Mouse (Mus musculus): ENCODE measurements around the gene Gm20388. TPM values are rescaled to one million over a fixed set of nuclear protein-coding genes. Genes with fewer than 3 reads are reported as not detected.
A peak's percentile ranks its signal among the peaks of the same experiment; 100 is the strongest.

Gene Gm20388
- polyA plus RNA-seq, 1 experiment from 2014 or later = not detected

DNA sequence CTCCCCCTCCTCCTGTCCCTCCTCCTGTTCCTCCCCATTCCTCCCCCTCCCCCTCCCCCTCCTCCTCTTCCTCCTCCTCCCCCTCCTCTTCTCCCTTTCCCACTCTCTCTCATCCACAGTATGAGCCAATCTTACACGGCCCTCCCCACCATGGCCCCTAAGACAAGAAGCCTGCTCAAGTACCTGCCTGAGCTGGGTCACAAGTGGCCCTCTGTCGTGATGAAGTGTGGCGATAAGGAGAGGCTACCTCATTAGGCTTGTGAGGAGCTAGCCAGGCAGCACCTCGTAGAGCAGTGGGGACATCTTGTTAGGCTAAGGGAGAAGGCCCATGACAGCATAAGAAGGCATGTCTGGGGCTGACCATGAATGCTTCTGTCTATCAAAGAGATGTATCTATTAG, 1762.5 kb downstream of the Gm20388 start:
- Histone ChIP-seq H3K4me2 (replicated peaks) (no peak overlapping the region), H3K9ac (no peak overlapping the region), H3K4me1 (peaks cover 17% of the 10 kb centered on the region), H3K9me3 (no peaks in the 10 kb centered on the region), H3K27ac (no peak overlapping the region), H3K36me3 (no peaks in the 10 kb centered on the region), H3K4me3 (no peak overlapping the region), H3K27me3 (no peaks in the 10 kb centered on the region)
- no peak for ATAC-seq (ENCODE audit: insufficient number of reproducible peaks, insufficient read depth, low FRiP score, low TSS enrichment)
- WGBS = 68% methylated on average over 4 of the region's 4 CpGs

GRCm38 (mm10) chr8:121673917-121674316, 1763.3 kb downstream of the Gm20388 start:
- Histone ChIP-seq H3K9me3 (no peaks in the 10 kb centered on the region), H3K4me1 (peaks cover 11% of the 10 kb centered on the region), H3K4me2 (replicated peaks) (no peak overlapping the region), H3K27me3 (no peaks in the 10 kb centered on the region), H3K4me3 (no peak overlapping the region), H3K27ac (no peak overlapping the region), H3K9ac (no peak overlapping the region), H3K36me3 (no peaks in the 10 kb centered on the region)
- ATAC-seq (ENCODE audit: insufficient number of reproducible peaks, insufficient read depth, low FRiP score, low TSS enrichment) = no peak
- WGBS = 76% methylated on average over 5 of the region's 5 CpGs

DNA sequence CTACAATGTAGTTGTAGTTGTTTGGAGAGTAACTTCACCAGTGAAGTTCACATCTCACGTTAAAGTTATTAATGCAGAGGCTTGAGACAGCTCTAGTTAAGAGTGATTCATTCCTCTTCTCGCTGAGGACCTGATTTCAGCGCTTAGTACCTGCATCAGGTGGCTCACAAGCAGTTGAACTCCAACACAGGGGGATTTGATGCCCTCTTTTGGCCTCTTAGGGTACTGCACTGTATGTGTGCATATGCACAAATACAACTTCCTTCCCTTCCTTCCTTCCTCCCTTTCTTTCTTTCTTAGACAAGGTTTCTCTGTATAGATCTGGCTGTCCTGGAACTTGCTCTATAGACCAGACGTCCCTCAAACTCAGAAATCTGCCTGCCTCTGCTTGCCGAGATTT, 1763.9 kb downstream of the Gm20388 start:
- Histone ChIP-seq H3K4me1 (peaks cover 5% of the 10 kb centered on the region; the same call in 1 of the 2 replicates), H3K27ac (no peak overlapping the region), H3K27me3 (no peaks in the 10 kb centered on the region), H3K4me3 (no peak overlapping the region), H3K9me3 (no peaks in the 10 kb centered on the region), H3K4me2 (replicated peaks) (no peak overlapping the region), H3K9ac (no peak overlapping the region), H3K36me3 (no peaks in the 10 kb centered on the region)
- no peak for ATAC-seq (ENCODE audit: insufficient number of reproducible peaks, insufficient read depth, low FRiP score, low TSS enrichment)
- WGBS = 54% methylated on average over 5 of the region's 5 CpGs

GRCm38 (mm10) chr8:121675161-121675560, 1764.5 kb downstream of the Gm20388 start:
- H3K4me1 ChIP-seq = peaks cover 5% of the 10 kb centered on the region; the same call in 1 of the 2 replicates
- H3K4me2 ChIP-seq (replicated peaks) = no peak overlapping the region
- no peaks in the 10 kb centered on the region for H3K36me3 ChIP-seq
- WGBS = 79% methylated on average over 3 of the region's 3 CpGs
- ATAC-seq (ENCODE audit: insufficient number of reproducible peaks, insufficient read depth, low FRiP score, low TSS enrichment) = no peak
- H3K4me3 ChIP-seq = no peak overlapping the region
- H3K9ac ChIP-seq = no peak overlapping the region
- no peak overlapping the region for H3K27ac ChIP-seq
- H3K9me3 ChIP-seq = no peaks in the 10 kb centered on the region
- no peaks in the 10 kb centered on the region for H3K27me3 ChIP-seq

- Histone ChIP-seq H3K9me3 (no peaks in the 10 kb centered on the region), H3K27ac (no peak overlapping the region), H3K36me3 (no peaks in the 10 kb centered on the region), H3K4me3 (no peak overlapping the region), H3K9ac (no peak overlapping the region; the same call in 1 of the 2 replicates), H3K27me3 (no peaks in the 10 kb centered on the region), H3K4me1 (peaks cover 5% of the 10 kb centered on the region; the same call in 1 of the 2 replicates), H3K4me2 (replicated peaks) (no peak overlapping the region; the same call in 1 of the 2 replicates)
- ATAC-seq (ENCODE audit: insufficient number of reproducible peaks, insufficient read depth, low FRiP score, low TSS enrichment) = no peak
- 38% methylated on average over 20 of the region's 20 CpGs for WGBS
These were observed 1765.1 kb downstream of the Gm20388 start for GRCm38 (mm10) chr8:121675701-121676100.

DNA sequence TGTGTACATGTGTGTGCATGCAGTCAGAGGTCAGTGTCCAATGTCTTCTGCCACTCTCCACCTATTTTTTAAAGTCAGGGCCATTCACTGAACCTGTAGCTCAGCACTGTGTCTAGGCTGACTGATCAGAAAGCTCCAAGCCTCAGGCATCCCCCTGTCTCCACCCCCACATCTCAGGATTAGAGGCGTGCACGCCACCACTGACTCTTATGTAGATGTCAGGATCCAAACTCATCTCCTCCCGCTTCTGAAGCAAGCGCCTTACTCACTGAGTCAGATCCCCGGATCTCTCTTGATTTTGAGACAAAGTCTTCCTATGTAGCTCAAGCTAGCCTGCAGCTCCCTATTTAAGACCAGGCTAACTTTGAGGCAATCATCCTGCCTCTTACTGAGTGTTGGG, 1768.1 kb downstream of the Gm20388 start:
- Histone ChIP-seq H3K9ac (no peak overlapping the region), H3K36me3 (no peaks in the 10 kb centered on the region), H3K4me2 (replicated peaks) (no peak overlapping the region), H3K4me3 (no peak overlapping the region), H3K9me3 (no peaks in the 10 kb centered on the region), H3K27me3 (no peaks in the 10 kb centered on the region), H3K27ac (no peak overlapping the region), H3K4me1 (peaks cover 5% of the 10 kb centered on the region; the same call in 1 of the 2 replicates)
- WGBS = 68% methylated on average over 5 of the region's 5 CpGs
- ATAC-seq (ENCODE audit: insufficient number of reproducible peaks, insufficient read depth, low FRiP score, low TSS enrichment) = no peak

DNA sequence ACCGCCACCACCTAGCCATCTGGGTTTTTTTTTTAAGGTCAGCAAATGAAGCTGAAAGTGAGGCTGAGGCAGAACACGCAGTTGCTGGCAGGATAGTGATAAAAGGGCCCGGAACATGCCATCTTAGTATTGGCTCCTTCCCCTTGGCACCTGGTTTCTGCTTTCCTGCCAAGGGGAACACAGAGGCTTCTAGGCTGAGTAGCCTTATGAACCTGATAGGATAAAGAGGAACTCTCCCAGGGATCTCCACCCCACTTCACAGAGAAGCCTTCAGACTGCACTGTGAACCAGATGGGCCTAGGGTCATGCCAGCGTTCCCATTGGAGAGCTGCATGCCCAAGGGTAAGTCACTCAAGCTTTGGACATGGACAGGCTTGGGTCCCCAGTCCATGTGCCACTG, 1770.3 kb downstream of the Gm20388 start:
- Histone ChIP-seq H3K9ac (no peak overlapping the region), H3K27me3 (no peaks in the 10 kb centered on the region), H3K36me3 (no peaks in the 10 kb centered on the region), H3K27ac (no peak overlapping the region), H3K4me2 (replicated peaks) (no peak overlapping the region), H3K4me3 (no peak overlapping the region), H3K9me3 (no peaks in the 10 kb centered on the region), H3K4me1 (no peaks in the 10 kb centered on the region; the same call in 1 of the 2 replicates)
- WGBS = 86% methylated on average over 4 of the region's 4 CpGs
- no peak for ATAC-seq (ENCODE audit: insufficient number of reproducible peaks, insufficient read depth, low FRiP score, low TSS enrichment)

- no peaks in the 10 kb centered on the region for H3K9me3 ChIP-seq
- H3K4me2 ChIP-seq (replicated peaks) = no peak overlapping the region
- H3K27me3 ChIP-seq = no peaks in the 10 kb centered on the region
- H3K36me3 ChIP-seq = no peaks in the 10 kb centered on the region
- H3K27ac ChIP-seq = no peak overlapping the region
- no peak for ATAC-seq (ENCODE audit: insufficient number of reproducible peaks, insufficient read depth, low FRiP score, low TSS enrichment)
- WGBS = 59% methylated on average over 10 of the region's 10 CpGs
- H3K4me3 ChIP-seq = no peak overlapping the region
- H3K9ac ChIP-seq = no peak overlapping the region
- no peaks in the 10 kb centered on the region for H3K4me1 ChIP-seq
These were observed 1770.8 kb downstream of the Gm20388 start for GRCm38 (mm10) chr8:121681457-121681856.

GRCm38 (mm10) chr8:121683083-121683832, 1772.6 kb downstream of the Gm20388 start:
- no peak for ATAC-seq (ENCODE audit: insufficient number of reproducible peaks, insufficient read depth, low FRiP score, low TSS enrichment)
- Histone ChIP-seq H3K4me1 (peaks cover 8% of the 10 kb centered on the region), H3K4me2 (replicated peaks) (no peak overlapping the region), H3K4me3 (no peak overlapping the region), H3K36me3 (no peaks in the 10 kb centered on the region), H3K27me3 (no peaks in the 10 kb centered on the region), H3K27ac (no peak overlapping the region), H3K9me3 (no peaks in the 10 kb centered on the region), H3K9ac (no peak overlapping the region)
- 60% methylated on average over 10 of the region's 10 CpGs for WGBS

DNA sequence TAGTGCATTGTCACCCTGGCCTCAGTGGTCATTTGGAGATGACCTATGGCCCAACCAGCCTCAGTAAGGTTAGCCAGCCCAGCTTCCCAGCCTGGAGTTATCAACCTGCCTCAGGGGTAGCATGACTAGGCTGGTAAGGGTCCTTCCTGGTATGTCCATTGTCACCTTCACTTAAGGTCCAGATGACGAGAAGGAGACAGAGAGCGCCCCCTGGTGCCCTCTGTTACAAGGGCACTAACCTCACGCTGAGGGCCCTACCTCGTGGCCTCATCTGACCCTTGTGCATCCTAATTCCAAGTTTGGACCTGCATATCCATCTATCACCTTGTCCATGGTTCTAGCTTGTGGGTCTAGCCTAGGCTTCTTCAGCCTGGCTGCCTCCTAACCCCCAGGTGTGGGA, 1774.8 kb downstream of the Gm20388 start:
- no peak overlapping the region for H3K27ac ChIP-seq
- H3K36me3 ChIP-seq = no peaks in the 10 kb centered on the region
- no peak overlapping the region for H3K9ac ChIP-seq
- H3K9me3 ChIP-seq = no peaks in the 10 kb centered on the region
- no peak for ATAC-seq (ENCODE audit: insufficient number of reproducible peaks, insufficient read depth, low FRiP score, low TSS enrichment)
- H3K4me2 ChIP-seq (replicated peaks) = no peak overlapping the region
- H3K4me1 ChIP-seq = peaks cover 8% of the 10 kb centered on the region
- no peaks in the 10 kb centered on the region for H3K27me3 ChIP-seq
- no peak overlapping the region for H3K4me3 ChIP-seq
- 22% methylated on average over 4 of the region's 4 CpGs for WGBS

DNA sequence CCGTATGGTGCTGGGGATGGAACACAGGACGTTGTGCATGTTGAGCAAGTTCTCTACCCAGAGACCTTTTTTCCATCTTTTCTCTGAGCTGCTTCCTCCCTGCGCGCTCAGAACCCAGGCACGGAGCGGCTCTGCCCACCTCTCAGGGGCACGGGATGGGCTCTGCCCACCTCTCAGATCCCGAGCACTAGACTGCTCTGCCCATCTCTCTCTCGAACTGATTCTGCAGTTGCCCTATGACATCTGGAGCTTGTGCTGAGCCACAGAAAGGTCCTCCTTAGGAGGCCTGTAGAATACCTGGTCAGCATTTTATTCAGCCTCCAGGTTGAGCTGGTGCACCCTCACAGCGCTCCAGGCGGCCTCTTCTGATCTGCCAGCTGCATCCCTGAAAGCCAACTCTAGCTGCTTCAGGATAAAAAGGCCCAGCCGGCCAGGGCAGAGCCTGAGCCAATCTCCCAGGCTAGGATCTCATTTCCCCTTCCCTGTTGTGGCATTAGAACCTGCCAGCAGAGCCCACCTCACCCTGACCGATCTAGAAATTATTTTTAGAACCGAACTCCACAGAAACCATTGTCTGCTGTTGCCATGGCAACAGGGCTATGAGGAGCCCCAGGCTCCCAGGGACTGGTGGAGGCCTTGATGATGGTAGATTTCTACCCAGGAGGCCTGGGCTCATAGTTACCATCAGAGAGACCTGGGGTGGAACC, 1777.0 kb downstream of the Gm20388 start:
- no peak overlapping the region for H3K4me3 ChIP-seq
- no peaks in the 10 kb centered on the region for H3K9me3 ChIP-seq
- H3K4me1 ChIP-seq = peaks cover 8% of the 10 kb centered on the region
- WGBS = 51% methylated on average over 14 of the region's 14 CpGs
- no peak overlapping the region for H3K4me2 ChIP-seq (replicated peaks)
- ATAC-seq (ENCODE audit: insufficient number of reproducible peaks, insufficient read depth, low FRiP score, low TSS enrichment) = no peak
- no peak overlapping the region for H3K9ac ChIP-seq
- no peaks in the 10 kb centered on the region for H3K27me3 ChIP-seq
- 0 out of 2 replicates have a peak overlapping the region, but pooled peaks have one; percentile 24 for H3K27ac ChIP-seq
- no peaks in the 10 kb centered on the region for H3K36me3 ChIP-seq

DNA sequence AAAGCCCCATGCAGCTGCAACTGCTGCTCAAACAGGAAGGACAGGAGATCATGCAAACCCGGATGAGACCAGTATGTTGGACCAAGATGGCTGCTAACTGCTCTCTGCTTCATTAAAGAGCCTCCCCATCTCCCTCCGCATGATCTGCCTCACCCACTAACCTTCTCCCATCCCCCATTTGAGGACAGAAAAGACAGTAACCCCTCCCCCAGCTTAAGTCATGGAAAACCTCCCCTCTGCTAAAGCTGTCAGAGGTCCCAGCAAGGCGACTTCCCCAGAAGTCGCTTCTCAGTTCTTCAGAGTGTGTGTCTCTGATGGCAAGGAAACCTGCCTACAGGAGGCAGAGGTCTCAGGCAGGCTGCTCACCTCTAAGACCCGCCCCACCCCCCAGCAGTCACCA, 1777.9 kb downstream of the Gm20388 start:
- H3K4me1 ChIP-seq = peaks cover 8% of the 10 kb centered on the region
- no peak overlapping the region for H3K4me2 ChIP-seq (replicated peaks)
- H3K9me3 ChIP-seq = no peaks in the 10 kb centered on the region
- H3K4me3 ChIP-seq = no peak overlapping the region
- 36% methylated on average over 5 of the region's 5 CpGs for WGBS
- no peak for ATAC-seq (ENCODE audit: insufficient number of reproducible peaks, insufficient read depth, low FRiP score, low TSS enrichment)
- no peak overlapping the region for H3K27ac ChIP-seq
- H3K27me3 ChIP-seq = no peaks in the 10 kb centered on the region
- H3K36me3 ChIP-seq = no peaks in the 10 kb centered on the region
- H3K9ac ChIP-seq = no peak overlapping the region
